Mouse (Mus musculus): ENCODE data around the gene Rcor2.

DNA sequence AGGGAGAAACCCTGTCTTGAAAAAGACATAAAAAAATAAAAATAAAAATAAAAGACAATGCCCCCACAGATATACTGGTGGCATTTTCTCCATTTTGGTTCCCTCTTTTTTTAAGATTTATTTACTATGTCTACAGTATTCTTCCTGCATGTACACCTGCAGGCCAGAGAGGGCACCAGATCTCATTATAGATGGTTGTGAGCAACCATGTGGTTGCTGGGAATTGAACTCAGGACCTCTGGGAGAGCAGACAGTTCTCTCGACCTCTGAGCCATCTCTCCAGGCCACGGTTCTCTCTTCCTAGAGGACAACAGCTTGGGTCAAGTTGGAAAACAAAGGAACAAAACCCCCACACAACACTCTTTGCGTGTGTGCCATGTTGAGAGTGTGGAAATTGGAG is 5.2 kb upstream of the Rcor2 start:
- TF ChIP-seq MAFK (IDR thresholded peaks at IDR 0.05; ENCODE audit: insufficient read depth, low read depth, low read length) = no peak
- TF ChIP-seq CHD2 (IDR thresholded peaks at IDR 0.05; ENCODE audit: low read depth, low read length) = no peak
- TF ChIP-seq ZNF384 (IDR thresholded peaks at IDR 0.05; ENCODE audit: low read depth, low read length) = no peak
- TF ChIP-seq ZC3H11A (IDR thresholded peaks at IDR 0.05; ENCODE audit: borderline replicate concordance, low read depth, low read length) = no peak

All from ES-E14 (cell line).